Mouse (Mus musculus) lung, embryonic 15.5 days (tissue): ENCODE results near the gene Cryaa. TPM values are rescaled to one million over a fixed set of nuclear protein-coding genes. Genes with fewer than 3 reads are reported as not detected.
"Not testable (repeated sequence)": the region's sequence is repeated elsewhere in the genome, so short reads cannot be mapped to it uniquely, and the experiment has no call there.

Source experiments
- ATAC-seq: fragments of 200-750 bp; cut with Nextera tagmentation; 2 replicates; pipeline ENCODE4 v1.8.0; 2017; ENCODE audit warnings: moderate number of reproducible peaks, borderline replicate concordance; ENCODE audit not compliant: low FRiP score, low TSS enrichment; ENCODE audit errors: extremely low read depth
- H3K27ac ChIP-seq: fragments of 300-500 bp; sonication (generic); 2 replicates; pipeline ENCODE4 v1.5.1; 2015; ENCODE audit warnings: moderate library complexity, mild to moderate bottlenecking, inconsistent platforms
- H3K27me3 ChIP-seq: fragments of 300-500 bp; sonication (generic); 2 replicates; pipeline ENCODE4 v1.6.1; 2015; ENCODE audit warnings: inconsistent platforms
- H3K36me3 ChIP-seq: fragments of 300-500 bp; sonication (generic); 2 replicates; pipeline ENCODE4 v1.6.1; 2015; ENCODE audit warnings: inconsistent platforms
- H3K4me1 ChIP-seq: fragments of 300-500 bp; sonication (generic); 2 replicates; pipeline ENCODE4 v1.6.1; 2015; ENCODE audit warnings: inconsistent platforms
- H3K4me2 ChIP-seq: fragments of 300-500 bp; sonication (generic); 2 replicates; pipeline ENCODE4 v1.6.1; 2015; ENCODE audit warnings: inconsistent platforms, mild to moderate bottlenecking, moderate library complexity
- H3K4me3 ChIP-seq: fragments of 300-500 bp; sonication (generic); 2 replicates; pipeline ENCODE4 v1.5.1; 2015; ENCODE audit warnings: mild to moderate bottlenecking, inconsistent platforms
- H3K9ac ChIP-seq: fragments of 300-500 bp; sonication (generic); 2 replicates; pipeline ENCODE4 v1.6.1; 2015; ENCODE audit warnings: inconsistent platforms
- H3K9me3 ChIP-seq: fragments of 300-500 bp; sonication (generic); 2 replicates; pipeline ENCODE4 v1.6.1; 2016; ENCODE audit warnings: inconsistent platforms
- WGBS: fragments of 180-500 bp; shearing (Covaris S2); methylation state at CpG from one replicate; pipeline ENCODE4 v1.1.7; 2015; 5-methylcytosine and 5-hydroxymethylcytosine counted together
- polyA plus RNA-seq: library from polyadenylated mRNA; unstranded; fragments of >200 nt; fragmentation: Nextera tagmentation; extraction: Ambion mirVana; gene quantifications from 2 replicates; pipeline ENCODE4 v1.2.1, GENCODE M21; 2015

The Cryaa gene
- polyA plus RNA-seq, 1 experiment from 2014 or later = not detected

- Histone ChIP-seq H3K4me2 (peak overlapping the region; percentile 46), H3K9ac (no peak overlapping the region), H3K4me3 (peak overlapping the region; percentile 7; the same call in 1 of the 2 replicates), H3K36me3 (no peaks in the 10 kb centered on the region), H3K4me1 (peaks cover 16% of the 10 kb centered on the region), H3K27ac (0 out of 2 replicates have a peak overlapping the region, but pooled peaks have one; percentile 11), H3K9me3 (no peaks in the 10 kb centered on the region), H3K27me3 (no peaks in the 10 kb centered on the region)
- WGBS = 4% methylated on average over 20 of the region's 20 CpGs
- peak; percentile 70 for ATAC-seq
Observed at GRCm38 (mm10) chr17:31693330-31694022, 15.9 kb downstream of the Cryaa start.

GRCm38 (mm10) chr17:31694023-31694376, 16.4 kb downstream of the Cryaa start:
- H3K9ac ChIP-seq = no peak overlapping the region
- no peak for ATAC-seq
- H3K27me3 ChIP-seq = no peaks in the 10 kb centered on the region
- H3K9me3 ChIP-seq = no peaks in the 10 kb centered on the region
- 57% methylated on average over 7 of the region's 7 CpGs for WGBS
- H3K4me3 ChIP-seq = no peak overlapping the region
- no peak overlapping the region for H3K4me2 ChIP-seq
- H3K27ac ChIP-seq = 0 out of 2 replicates have a peak overlapping the region, but pooled peaks have one; percentile 11
- no peaks in the 10 kb centered on the region for H3K36me3 ChIP-seq
- H3K4me1 ChIP-seq = peaks cover 16% of the 10 kb centered on the region

- Histone ChIP-seq H3K36me3 (no peaks in the 10 kb centered on the region), H3K4me3 (no peak overlapping the region), H3K9ac (no peak overlapping the region), H3K4me1 (peaks cover 16% of the 10 kb centered on the region), H3K27ac (no peak overlapping the region), H3K4me2 (no peak overlapping the region), H3K9me3 (no peaks in the 10 kb centered on the region), H3K27me3 (no peaks in the 10 kb centered on the region)
- ATAC-seq = no peak
- WGBS = 91% methylated on average over 1 of the region's 1 CpGs
Observed at GRCm38 (mm10) chr17:31694949-31695348, 17.3 kb downstream of the Cryaa start.

GRCm38 (mm10) chr17:31695356-31695755, 17.7 kb downstream of the Cryaa start:
- not testable (repeated sequence) for H3K27me3 ChIP-seq, H3K36me3 ChIP-seq, H3K9me3 ChIP-seq, H3K9ac ChIP-seq, H3K4me2 ChIP-seq, ATAC-seq, H3K4me3 ChIP-seq, H3K27ac ChIP-seq
- peaks cover 16% of the 10 kb centered on the region for H3K4me1 ChIP-seq
- WGBS = 85% methylated on average over 7 of the region's 7 CpGs

DNA sequence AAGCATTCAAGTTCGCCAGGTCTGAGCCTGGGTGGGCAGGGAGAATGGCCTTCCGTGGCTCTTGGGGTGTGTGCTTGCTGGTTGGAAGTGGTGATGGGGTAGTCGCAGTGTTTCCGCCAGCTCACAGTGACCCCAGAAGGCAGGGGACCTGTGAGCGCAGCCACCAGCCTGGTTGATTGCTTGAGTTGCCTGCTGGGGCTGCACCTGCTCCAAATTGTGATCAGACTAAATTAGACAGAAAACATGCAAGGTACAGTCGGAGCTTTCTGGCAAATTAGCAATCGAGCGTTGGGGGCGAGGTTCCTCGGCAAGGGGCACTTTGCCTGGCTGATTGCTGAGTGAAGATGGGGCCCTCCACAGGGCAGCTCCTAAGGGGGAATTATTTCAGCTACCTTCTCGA, 20.7 kb downstream of the Cryaa start:
- H3K4me2 ChIP-seq = no peak overlapping the region
- no peaks in the 10 kb centered on the region for H3K9me3 ChIP-seq
- no peak overlapping the region for H3K4me3 ChIP-seq
- H3K4me1 ChIP-seq = peaks cover 8% of the 10 kb centered on the region
- no peak overlapping the region for H3K9ac ChIP-seq
- no peaks in the 10 kb centered on the region for H3K36me3 ChIP-seq
- no peak for ATAC-seq
- H3K27me3 ChIP-seq = no peaks in the 10 kb centered on the region
- H3K27ac ChIP-seq = no peak overlapping the region
- WGBS = 67% methylated on average over 11 of the region's 11 CpGs

DNA sequence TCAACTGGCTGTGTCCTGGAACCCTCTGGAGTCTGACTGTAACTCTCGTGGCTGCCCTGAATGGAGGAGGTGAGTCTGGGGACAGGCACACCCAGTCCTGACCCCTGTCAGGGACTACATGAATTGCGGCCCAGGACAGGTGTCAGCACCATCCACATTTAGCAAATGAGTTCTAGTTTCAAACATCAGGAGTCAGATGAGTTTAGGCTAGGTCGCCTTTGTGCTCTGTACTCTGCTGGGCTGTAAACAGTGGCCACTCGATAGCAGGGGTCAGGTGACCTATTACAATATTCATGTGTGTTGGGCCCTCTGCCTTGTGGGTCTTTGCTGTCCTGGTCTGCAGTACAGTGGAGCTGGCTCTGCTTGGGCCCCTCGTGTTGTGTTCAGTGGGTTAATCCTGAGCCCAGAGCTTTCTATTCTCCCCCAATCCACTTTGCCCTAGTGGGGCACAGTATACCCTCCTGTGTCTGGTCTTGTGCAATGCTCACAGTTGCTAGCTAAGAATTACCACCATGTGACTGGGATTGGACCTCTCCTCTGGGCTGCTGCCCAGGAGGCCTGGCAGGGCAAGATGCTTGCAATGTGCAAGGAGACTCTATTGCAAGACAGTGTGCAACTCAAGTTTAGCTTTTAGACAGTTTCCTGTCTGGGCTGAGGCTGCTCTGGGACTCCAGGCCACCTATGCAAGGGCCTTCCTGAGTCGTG, 25.8 kb downstream of the Cryaa start:
- Histone ChIP-seq H3K9ac (no peak overlapping the region), H3K27ac (no peak overlapping the region), H3K9me3 (no peaks in the 10 kb centered on the region), H3K4me1 (no peaks in the 10 kb centered on the region), H3K4me3 (no peak overlapping the region), H3K4me2 (no peak overlapping the region), H3K36me3 (no peaks in the 10 kb centered on the region), H3K27me3 (no peaks in the 10 kb centered on the region)
- ATAC-seq = peak; percentile 27; the same call in 1 of the 2 replicates
- WGBS = 56% methylated on average over 6 of the region's 6 CpGs

- Histone ChIP-seq H3K27ac (no peak overlapping the region), H3K9ac (no peak overlapping the region), H3K27me3 (no peaks in the 10 kb centered on the region), H3K4me2 (no peak overlapping the region), H3K4me3 (no peak overlapping the region), H3K9me3 (no peaks in the 10 kb centered on the region), H3K4me1 (no peaks in the 10 kb centered on the region), H3K36me3 (no peaks in the 10 kb centered on the region)
- WGBS = 70% methylated on average over 20 of the region's 20 CpGs
- peak; percentile 42; the same call in 1 of the 2 replicates for ATAC-seq
Observed at GRCm38 (mm10) chr17:31705271-31706020, 27.8 kb downstream of the Cryaa start.

DNA sequence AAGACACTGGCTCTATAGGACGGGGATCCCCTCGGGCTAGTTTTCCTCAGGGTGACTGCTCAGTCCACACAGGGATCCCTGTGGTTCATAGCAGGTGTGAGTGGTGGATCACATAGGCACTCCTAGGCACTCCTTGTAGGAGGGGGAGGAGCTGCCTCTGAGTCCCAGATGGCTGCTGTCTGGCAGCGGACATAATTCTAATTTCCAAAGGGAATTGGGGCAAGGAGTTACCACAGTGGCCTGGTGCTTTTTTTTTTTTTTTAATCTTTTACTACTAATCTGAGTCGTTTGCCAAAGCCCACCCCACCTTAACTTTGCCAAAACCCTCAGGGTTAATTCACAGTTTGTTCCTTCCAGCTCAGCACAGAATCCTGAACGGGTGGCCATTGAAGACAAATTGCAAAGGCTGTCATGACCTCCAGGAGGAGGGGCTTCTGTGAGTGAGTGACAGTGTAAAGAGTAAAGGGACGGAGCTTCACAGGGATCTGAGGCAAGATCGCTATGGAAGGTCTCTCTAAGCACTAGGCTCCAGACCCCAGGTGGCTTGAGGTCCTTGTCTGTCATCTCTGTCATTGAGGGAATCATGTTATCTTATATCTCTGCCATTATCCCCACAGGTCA, 31.6 kb downstream of the Cryaa start:
- Histone ChIP-seq H3K36me3 (no peaks in the 10 kb centered on the region), H3K4me1 (peaks cover 9% of the 10 kb centered on the region; the same call in 1 of the 2 replicates), H3K27ac (no peak overlapping the region), H3K4me2 (no peak overlapping the region), H3K4me3 (no peak overlapping the region), H3K9ac (no peak overlapping the region), H3K27me3 (no peaks in the 10 kb centered on the region), H3K9me3 (no peaks in the 10 kb centered on the region; the same call in 1 of the 2 replicates)
- no peak for ATAC-seq
- whole genome bisulfite sequencing = 47% methylated on average over 7 of the region's 7 CpGs

DNA sequence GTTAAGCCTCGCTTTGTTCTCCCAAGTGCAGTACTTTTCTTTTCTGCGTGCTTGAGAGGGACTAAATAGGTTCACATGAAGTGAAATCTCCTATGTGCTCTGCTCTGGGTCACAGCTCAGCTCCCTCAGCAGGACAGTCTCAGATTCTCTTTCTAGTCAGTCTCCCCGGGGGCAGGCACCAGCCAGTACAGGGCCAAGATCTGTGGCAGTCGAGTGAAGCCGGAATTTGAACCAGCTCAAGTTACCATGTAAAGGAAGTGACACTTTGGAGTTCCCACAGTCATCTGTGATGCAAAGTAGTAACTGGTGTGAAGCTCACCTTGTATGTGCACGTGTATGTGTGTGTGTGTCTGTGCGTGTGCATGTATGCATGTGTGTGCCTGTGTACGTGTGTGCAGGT, 32.8 kb downstream of the Cryaa start:
- 69% methylated on average over 8 of the region's 8 CpGs for WGBS
- ATAC-seq = no peak
- no peak overlapping the region for H3K27ac ChIP-seq

GRCm38 (mm10) chr17:31713709-31714108, 36.1 kb downstream of the Cryaa start:
- Histone ChIP-seq H3K9me3 (no peaks in the 10 kb centered on the region; the same call in 1 of the 2 replicates), H3K36me3 (no peaks in the 10 kb centered on the region), H3K4me2 (no peak overlapping the region), H3K4me3 (no peak overlapping the region), H3K4me1 (peaks cover 9% of the 10 kb centered on the region; the same call in 1 of the 2 replicates), H3K9ac (no peak overlapping the region), H3K27ac (peak overlapping the region; percentile 77), H3K27me3 (no peaks in the 10 kb centered on the region)
- WGBS = 58% methylated on average over 9 of the region's 9 CpGs
- peak; percentile 19; the same call in 1 of the 2 replicates for ATAC-seq

More for the DNA sequence above, 32.8 kb downstream of the Cryaa start:
- Histone ChIP-seq H3K36me3 (no peaks in the 10 kb centered on the region), H3K27me3 (no peaks in the 10 kb centered on the region), H3K9me3 (no peaks in the 10 kb centered on the region; the same call in 1 of the 2 replicates), H3K9ac (no peak overlapping the region), H3K4me2 (no peak overlapping the region), H3K4me1 (peaks cover 9% of the 10 kb centered on the region; the same call in 1 of the 2 replicates), H3K4me3 (no peak overlapping the region)

GRCm38 (mm10) chr17:31714125-31714524, 36.5 kb downstream of the Cryaa start:
- Histone ChIP-seq H3K4me3 (no peak overlapping the region), H3K4me1 (peaks cover 9% of the 10 kb centered on the region; the same call in 1 of the 2 replicates), H3K9ac (no peak overlapping the region), H3K27me3 (no peaks in the 10 kb centered on the region), H3K9me3 (no peaks in the 10 kb centered on the region; the same call in 1 of the 2 replicates), H3K36me3 (no peaks in the 10 kb centered on the region), H3K4me2 (no peak overlapping the region), H3K27ac (peak overlapping the region; percentile 78)
- ATAC-seq = peak; percentile 64
- WGBS = 44% methylated on average over 3 of the region's 3 CpGs
